Mouse (Mus musculus) brain, adult 10 weeks (tissue): ENCODE data around the gene Ncam1. TPM values are rescaled to one million over a fixed set of nuclear protein-coding genes. Genes with fewer than 3 reads are reported as not detected.

Source experiments
- polyA plus RNA-seq: library from polyadenylated mRNA; stranded (reverse); fragments of 350-450 nt; fragmentation: Illumina TruSeq; extraction: RNeasy Lipid Tissue Mini Kit (QIAGEN cat#74804); gene quantifications from one replicate; pipeline ENCODE4 v1.2.3, GENCODE M21; 2015; ENCODE audit warnings: low read depth, low replicate concordance

Gene Ncam1
- 109 TPM for polyA plus RNA-seq

DNA sequence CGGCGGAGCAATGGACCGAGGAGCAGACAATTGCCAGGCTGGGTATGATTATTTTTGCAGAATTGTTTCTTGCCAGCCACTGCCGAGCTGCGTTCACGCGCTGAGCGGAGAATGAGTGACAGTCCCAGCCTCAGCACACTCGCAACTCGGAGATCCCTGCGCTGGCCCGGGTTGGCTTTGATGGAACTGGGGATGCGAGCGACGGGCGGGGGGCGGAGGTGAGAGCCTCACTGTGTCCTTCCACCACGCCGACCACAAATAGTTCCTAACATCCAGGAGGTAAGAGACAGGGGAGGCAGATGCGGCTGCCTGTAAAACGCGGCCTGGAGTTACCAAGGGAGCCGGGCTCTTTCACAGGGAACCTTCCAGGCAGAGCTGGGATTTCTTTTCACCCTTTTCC, at the start of gene Ncam1:
Gene Ncam1 (minus strand): TSS at position 120 of the 400 bp plus-strand sequence.

GRCm38 (mm10) chr9:49485892-49486311, 312.8 kb downstream of the Ncam1 start, which contains the start of gene Ttc12:
Gene Ttc12 (minus strand): TSS chr9:49486225.

